Mouse (Mus musculus) heart, postnatal 25 days (tissue): ENCODE data around the gene Bik. TPM values are rescaled to one million over a fixed set of nuclear protein-coding genes. Genes with fewer than 3 reads are reported as not detected.
"Not testable (repeated sequence)": the region's sequence is repeated elsewhere in the genome, so short reads cannot be mapped to it uniquely, and the experiment has no call there.

Source experiments
- DNase-seq: peaks from one replicate; pipeline ENCODE4 v3.0.0; 2022; ENCODE audit warnings: low spot score
- intact Hi-C: fragments of 180-260 bp; cut with DNase I; formaldehyde crosslinking; loops from one replicate; pipeline ENCODE4 v1.15.1; 2025
- total RNA-seq, 2 experiments: library from RNA; stranded (reverse); gene quantifications; 2 replicates each; pipeline ENCODE4 v1.2.3; 2021

Gene Bik
- 10 to 100 TPM in 1 of 2 experiments, 1 to 10 TPM in 1; 9.3 to 11.8 TPM for total RNA-seq

- intact Hi-C loops: no loop called here
- peak; percentile 55 for DNase-seq
Observed at GRCm38 (mm10) chr15:83526424-83527091, at the start of gene Bik. TSS of gene Bik (plus strand) at chr15:83526862.

- intact Hi-C loops: no loop called here
Observed at GRCm38 (mm10) chr15:83478096-83478495, 48.6 kb upstream of the Bik start.

GRCm38 (mm10) chr15:83479818-83480217, 46.8 kb upstream of the Bik start:
- intact Hi-C loops: loop anchor here (5.0 kb wide), 1 partner anchor 83 kb away; no protein-coding TSS in a partner anchor
- DNase-seq: no peak

More at GRCm38 (mm10) chr15:83478096-83478495, 48.6 kb upstream of the Bik start:
- DNase-seq: no peak

GRCm38 (mm10) chr15:83481236-83481780, 45.4 kb upstream of the Bik start:
- no peak for DNase-seq
- intact Hi-C loops: loop anchor here (5.0 kb wide), 1 partner anchor 84 kb away; no protein-coding TSS in a partner anchor

GRCm38 (mm10) chr15:83482645-83483224, 43.9 kb upstream of the Bik start:
- DNase-seq: no peak
- intact Hi-C loops: loop anchor here (5.0 kb wide), 1 partner anchor 85 kb away; no protein-coding TSS in a partner anchor

GRCm38 (mm10) chr15:83483482-83483881, 43.2 kb upstream of the Bik start:
- no peak for DNase-seq
- intact Hi-C loops: loop anchor here (5.0 kb wide), 1 partner anchor 86 kb away; no protein-coding TSS in a partner anchor

GRCm38 (mm10) chr15:83484311-83484710, 42.4 kb upstream of the Bik start:
- no peak for DNase-seq
- intact Hi-C loops: loop anchor here (5.0 kb wide), 1 partner anchor 87 kb away; no protein-coding TSS in a partner anchor

- DNase-seq: no peak
- intact Hi-C loops: no loop called here
Observed at GRCm38 (mm10) chr15:83487477-83488115, 39.1 kb upstream of the Bik start.

GRCm38 (mm10) chr15:83489471-83489870, 37.2 kb upstream of the Bik start:
- DNase-seq: no peak

GRCm38 (mm10) chr15:83491891-83492290, 34.8 kb upstream of the Bik start:
- no peak for DNase-seq
- intact Hi-C loops: no loop called here

More at GRCm38 (mm10) chr15:83489471-83489870, 37.2 kb upstream of the Bik start:
- intact Hi-C loops: no loop called here

- no peak for DNase-seq
- intact Hi-C loops: no loop called here
Observed at GRCm38 (mm10) chr15:83493856-83494571, 32.6 kb upstream of the Bik start.

- intact Hi-C loops: no loop called here
- no peak for DNase-seq
Observed at GRCm38 (mm10) chr15:83494572-83494920, 32.1 kb upstream of the Bik start.

- DNase-seq: no peak
- intact Hi-C loops: no loop called here
Observed at GRCm38 (mm10) chr15:83495195-83495594, 31.5 kb upstream of the Bik start.

GRCm38 (mm10) chr15:83495787-83496367, 30.8 kb upstream of the Bik start:
- intact Hi-C loops: no loop called here
- no peak for DNase-seq

GRCm38 (mm10) chr15:83497299-83497698, 29.4 kb upstream of the Bik start:
- intact Hi-C loops: no loop called here
- DNase-seq: no peak

GRCm38 (mm10) chr15:83499211-83499755, 27.4 kb upstream of the Bik start:
- DNase-seq: no peak
- intact Hi-C loops: no loop called here

- no peak for DNase-seq
- intact Hi-C loops: no loop called here
Observed at GRCm38 (mm10) chr15:83500352-83500751, 26.3 kb upstream of the Bik start.

- DNase-seq, intact Hi-C loops: not testable (repeated sequence)
Observed at GRCm38 (mm10) chr15:83501483-83501882, 25.2 kb upstream of the Bik start.
